Mouse (Mus musculus) cortical plate, adult 2 months (tissue): ENCODE results near the gene Gm44805.

Experiments
- CTCF ChIP-seq: fragments of 200-500 bp; IDR thresholded peaks from 2 replicates; pipeline ENCODE4 v1.5.1; 2011; ENCODE audit warnings: mild to moderate bottlenecking, control low read depth, low read length; ENCODE audit not compliant: insufficient read depth; ENCODE audit errors: extremely low read depth
- POLR2A ChIP-seq: fragments of 200-500 bp; IDR thresholded peaks from 2 replicates; pipeline ENCODE4 v1.6.1; 2011; ENCODE audit warnings: mild to moderate bottlenecking, low read length, control low read depth; ENCODE audit not compliant: insufficient read depth; ENCODE audit errors: extremely low read depth

- no peak for TF ChIP-seq CTCF
- no peak for TF ChIP-seq POLR2A
These were observed 15.2 kb upstream of the Gm44805 start for GRCm38 (mm10) chr7:19696336-19696873.
